Mouse (Mus musculus) embryo, embryonic 10 days (tissue): ENCODE results near the gene Fam122c.

Experiments used
- DNase-seq: peaks from one replicate; pipeline ENCODE4 v3.0.0-alpha.2; 2015; ENCODE audit warnings: low spot score

The Fam122c gene

GRCm38 (mm10) chrX:53370366-53370740, 97.1 kb downstream of the Fam122c start, which contains the start of gene Mospd1:
Gene Mospd1, minus strand, starts transcription at chrX:53370502.
- DNase-seq = peak; percentile 83
